Mouse (Mus musculus): Measurements from ENCODE around the gene Tmem37. TPM values are rescaled to one million over a fixed set of nuclear protein-coding genes. Genes with fewer than 3 reads are reported as not detected.

Tmem37 gene
- polyA plus RNA-seq, 1 experiment = 80.4 TPM

DNA sequence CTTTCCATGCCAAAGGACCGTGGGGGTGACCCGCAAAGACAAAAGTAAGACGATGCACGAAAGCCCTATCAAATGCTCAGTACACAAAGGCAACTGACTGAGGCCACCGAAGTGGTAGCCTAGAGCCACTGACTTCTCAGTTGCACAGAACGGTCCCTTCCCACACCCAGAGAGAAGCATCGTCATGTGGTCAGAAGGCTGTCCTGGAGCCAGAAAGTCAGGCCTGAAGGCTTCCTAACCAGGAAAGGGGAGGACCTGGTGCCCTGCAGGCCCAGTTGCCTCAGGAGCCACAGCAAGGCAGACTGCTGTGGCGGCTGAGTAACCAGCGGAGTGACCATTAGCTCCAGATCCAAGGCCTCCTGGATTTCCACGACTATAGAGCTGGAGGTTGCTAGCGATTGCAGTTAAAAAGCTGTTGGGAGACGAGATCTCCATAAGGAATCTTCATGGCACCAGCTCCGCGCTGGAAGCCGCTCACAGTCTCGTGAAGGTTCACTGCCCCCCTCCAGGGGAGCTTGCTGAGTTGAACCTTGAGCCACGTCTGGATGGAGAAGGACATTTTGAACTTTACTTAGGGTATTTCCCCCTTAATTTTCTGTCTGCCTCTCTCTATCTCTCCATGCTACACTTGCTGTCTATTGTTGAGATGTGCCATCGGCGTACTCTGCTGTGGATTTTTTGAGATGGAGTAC is 36.0 kb upstream of the Tmem37 start:
- no peaks in the 10 kb centered on the region for H3K79me2 ChIP-seq (ENCODE audit: control insufficient read depth, insufficient read depth)
- H3K27me3 ChIP-seq (ENCODE audit: control insufficient read depth, insufficient read depth, insufficient read length) = no peaks in the 10 kb centered on the region
- no peak overlapping the region for H3K4me2 ChIP-seq (ENCODE audit: low read depth)
- no peak overlapping the region for H3K4me3 ChIP-seq
- H3K36me3 ChIP-seq (ENCODE audit: control insufficient read depth, insufficient read depth) = peaks cover 24% of the 10 kb centered on the region
- H3ac ChIP-seq (ENCODE audit: control insufficient read depth, insufficient read length) = no peak overlapping the region
- TF ChIP-seq SRF (IDR thresholded peaks at IDR 0.05; ENCODE audit: control insufficient read depth, insufficient read length, low read depth) (no peak), MYOD1 (IDR thresholded peaks at IDR 0.05; ENCODE audit: control insufficient read depth in 1 of 3, insufficient read length in 2 of 3, low read depth in 2 of 3) (no peak), POLR2A (IDR thresholded peaks at IDR 0.05; ENCODE audit: insufficient read length, low read depth) (no peak), TCF12 (IDR thresholded peaks at IDR 0.05; ENCODE audit: insufficient read depth, poor library complexity, severe bottlenecking) (no peak), TCF3 (IDR thresholded peaks at IDR 0.05; ENCODE audit: insufficient read length, low read depth) (no peak), USF1 (IDR thresholded peaks at IDR 0.05; ENCODE audit: low read depth) (no peak), E2F4 (IDR thresholded peaks at IDR 0.05; ENCODE audit: insufficient read depth) (no peak), MYOG (IDR thresholded peaks at IDR 0.05; ENCODE audit: control insufficient read depth in 1 of 3, insufficient read depth in 1 of 3, insufficient read length in 2 of 3, low read depth in 2 of 3) (no peak), CEBPB (IDR thresholded peaks at IDR 0.05; ENCODE audit: insufficient read depth, poor library complexity, severe bottlenecking) (no peak), POLR2AphosphoS2 (IDR thresholded peaks at IDR 0.05; ENCODE audit: insufficient read length, low read depth) (no peak), MAX (IDR thresholded peaks at IDR 0.05; ENCODE audit: low read depth) (no peak), REST (IDR thresholded peaks at IDR 0.05; ENCODE audit: insufficient read depth, insufficient read length) (no peak)

DNA sequence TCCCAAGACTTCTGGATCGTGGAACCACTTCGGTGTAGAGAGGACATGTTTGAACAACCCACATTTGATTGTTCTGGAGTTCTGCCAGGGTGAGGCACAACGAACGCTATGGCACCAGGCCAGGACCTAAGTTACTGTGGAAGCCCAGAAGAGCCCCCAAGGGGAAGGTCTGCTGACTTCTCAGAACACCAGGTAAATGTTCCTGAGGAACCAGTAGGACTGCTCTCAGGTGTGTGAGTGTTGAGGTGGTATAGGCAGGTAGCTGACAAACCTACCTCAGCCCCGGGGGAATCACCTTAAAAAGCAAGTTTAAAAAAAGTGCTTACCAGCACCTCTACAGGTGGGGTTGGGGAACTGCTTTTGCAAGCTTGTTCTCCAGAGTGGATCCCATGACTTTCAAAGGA is 31.7 kb upstream of the Tmem37 start:
- Histone ChIP-seq H3K27me3 (ENCODE audit: control insufficient read depth, insufficient read depth, insufficient read length) (no peaks in the 10 kb centered on the region), H3ac (ENCODE audit: control insufficient read depth, insufficient read length) (no peak overlapping the region), H3K4me2 (ENCODE audit: low read depth) (no peak overlapping the region), H3K4me3 (no peak overlapping the region), H3K36me3 (ENCODE audit: control insufficient read depth, insufficient read depth) (no peaks in the 10 kb centered on the region), H3K79me2 (ENCODE audit: control insufficient read depth, insufficient read depth) (no peaks in the 10 kb centered on the region)
- TF ChIP-seq USF1 (IDR thresholded peaks at IDR 0.05; ENCODE audit: low read depth) = no peak
- TF ChIP-seq MAX (IDR thresholded peaks at IDR 0.05; ENCODE audit: low read depth) = no peak
- TF ChIP-seq REST (IDR thresholded peaks at IDR 0.05; ENCODE audit: insufficient read depth, insufficient read length) = no peak
- no peak for TF ChIP-seq POLR2A (IDR thresholded peaks at IDR 0.05; ENCODE audit: insufficient read length, low read depth)
- TF ChIP-seq MYOD1 (IDR thresholded peaks at IDR 0.05; ENCODE audit: control insufficient read depth in 1 of 3, insufficient read length in 2 of 3, low read depth in 2 of 3) = no peak

DNA sequence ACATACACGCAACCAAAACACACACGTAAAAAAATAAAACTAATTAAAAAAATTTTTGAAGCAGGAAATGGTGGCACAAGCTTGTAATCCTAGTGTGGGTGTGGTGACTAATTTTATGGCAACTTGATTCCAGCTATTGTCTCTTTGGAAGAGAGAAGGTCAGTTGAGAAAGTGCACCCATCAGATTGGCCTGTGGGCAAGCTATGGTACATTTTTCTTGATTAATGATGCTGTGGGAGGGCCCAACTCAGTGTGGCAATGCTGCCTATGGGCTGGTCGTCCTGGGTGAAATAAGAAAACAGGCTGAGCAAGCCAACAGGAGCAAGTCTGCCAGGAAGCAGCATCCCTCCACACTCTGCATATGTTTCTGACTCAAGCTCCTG is 27.3 kb upstream of the Tmem37 start:
- no peak overlapping the region for H3ac ChIP-seq (ENCODE audit: control insufficient read depth, insufficient read length)
- H3K4me2 ChIP-seq (ENCODE audit: low read depth) = no peak overlapping the region
- no peaks in the 10 kb centered on the region for H3K27me3 ChIP-seq (ENCODE audit: control insufficient read depth, insufficient read depth, insufficient read length)
- H3K4me3 ChIP-seq = no peak overlapping the region
- H3K79me2 ChIP-seq (ENCODE audit: control insufficient read depth, insufficient read depth) = no peaks in the 10 kb centered on the region
- H3K36me3 ChIP-seq (ENCODE audit: control insufficient read depth, insufficient read depth) = no peaks in the 10 kb centered on the region
- TF ChIP-seq TCF12 (IDR thresholded peaks at IDR 0.05; ENCODE audit: insufficient read depth, poor library complexity, severe bottlenecking) = no peak
- no peak for TF ChIP-seq E2F4 (IDR thresholded peaks at IDR 0.05; ENCODE audit: insufficient read depth)
- TF ChIP-seq POLR2A (IDR thresholded peaks at IDR 0.05; ENCODE audit: insufficient read length, low read depth) = no peak
- no peak for TF ChIP-seq USF1 (IDR thresholded peaks at IDR 0.05; ENCODE audit: low read depth)
- no peak for TF ChIP-seq SRF (IDR thresholded peaks at IDR 0.05; ENCODE audit: control insufficient read depth, insufficient read length, low read depth)
- no peak for TF ChIP-seq MYOG (IDR thresholded peaks at IDR 0.05; ENCODE audit: control insufficient read depth in 1 of 3, insufficient read depth in 1 of 3, insufficient read length in 2 of 3, low read depth in 2 of 3)
- TF ChIP-seq REST (IDR thresholded peaks at IDR 0.05; ENCODE audit: insufficient read depth, insufficient read length) = no peak
- TF ChIP-seq CEBPB (IDR thresholded peaks at IDR 0.05; ENCODE audit: insufficient read depth, poor library complexity, severe bottlenecking) = no peak
- no peak for TF ChIP-seq POLR2AphosphoS2 (IDR thresholded peaks at IDR 0.05; ENCODE audit: insufficient read length, low read depth)
- TF ChIP-seq TCF3 (IDR thresholded peaks at IDR 0.05; ENCODE audit: insufficient read length, low read depth) = no peak
- no peak for TF ChIP-seq MYOD1 (IDR thresholded peaks at IDR 0.05; ENCODE audit: control insufficient read depth in 1 of 3, insufficient read length in 2 of 3, low read depth in 2 of 3)

DNA sequence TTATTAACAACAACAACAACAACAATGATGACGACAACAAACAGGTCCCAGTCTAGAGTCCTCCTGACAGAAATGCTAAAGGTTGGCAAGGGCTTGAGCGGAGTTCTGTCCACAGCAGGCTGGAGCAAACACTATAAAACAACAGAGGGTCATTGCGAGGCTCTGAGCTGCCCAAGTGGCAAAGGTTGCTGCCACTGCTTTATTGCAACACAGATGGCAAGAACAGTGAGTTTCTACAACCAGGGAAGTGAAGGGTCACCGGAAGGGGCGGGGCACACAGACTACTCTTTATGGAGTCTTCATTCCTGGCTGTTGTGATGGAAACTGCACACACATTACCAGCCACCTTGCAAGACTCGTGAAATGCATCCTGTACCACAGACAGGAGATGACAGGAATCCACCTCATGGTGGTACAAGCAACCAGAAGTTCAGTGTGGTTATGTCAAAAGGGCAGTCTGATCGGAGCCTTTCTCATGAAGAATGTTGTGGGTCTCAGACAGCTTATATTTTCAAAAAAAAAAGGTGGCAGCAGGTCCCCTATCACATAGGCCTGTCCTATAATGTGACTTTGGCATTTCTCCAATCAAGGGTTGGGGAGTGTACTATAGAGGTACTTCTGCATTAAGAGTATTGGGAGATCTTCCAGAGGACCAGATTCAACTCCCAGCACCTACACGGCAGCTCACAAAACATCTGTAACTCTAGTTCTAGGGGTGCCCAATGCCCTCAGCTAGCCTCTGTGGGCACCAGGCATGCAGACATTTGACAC is 26.8 kb upstream of the Tmem37 start:
- no peaks in the 10 kb centered on the region for H3K79me2 ChIP-seq (ENCODE audit: control insufficient read depth, insufficient read depth)
- H3K27me3 ChIP-seq (ENCODE audit: control insufficient read depth, insufficient read depth, insufficient read length) = no peaks in the 10 kb centered on the region
- H3K36me3 ChIP-seq (ENCODE audit: control insufficient read depth, insufficient read depth) = no peaks in the 10 kb centered on the region
- TF ChIP-seq MAX (IDR thresholded peaks at IDR 0.05; ENCODE audit: low read depth) (no peak), TCF12 (IDR thresholded peaks at IDR 0.05; ENCODE audit: insufficient read depth, poor library complexity, severe bottlenecking) (no peak), SRF (IDR thresholded peaks at IDR 0.05; ENCODE audit: control insufficient read depth, insufficient read length, low read depth) (no peak), E2F4 (IDR thresholded peaks at IDR 0.05; ENCODE audit: insufficient read depth) (no peak), MYOG (IDR thresholded peaks at IDR 0.05; ENCODE audit: control insufficient read depth in 1 of 3, insufficient read depth in 1 of 3, insufficient read length in 2 of 3, low read depth in 2 of 3) (no peak), REST (IDR thresholded peaks at IDR 0.05; ENCODE audit: insufficient read depth, insufficient read length) (no peak), MYOD1 (IDR thresholded peaks at IDR 0.05; ENCODE audit: control insufficient read depth in 1 of 3, insufficient read length in 2 of 3, low read depth in 2 of 3) (no peak), CEBPB (IDR thresholded peaks at IDR 0.05; ENCODE audit: insufficient read depth, poor library complexity, severe bottlenecking) (no peak), POLR2AphosphoS2 (IDR thresholded peaks at IDR 0.05; ENCODE audit: insufficient read length, low read depth) (no peak), TCF3 (IDR thresholded peaks at IDR 0.05; ENCODE audit: insufficient read length, low read depth) (no peak)
- no peak overlapping the region for H3ac ChIP-seq (ENCODE audit: control insufficient read depth, insufficient read length)
- H3K4me3 ChIP-seq = no peak overlapping the region
- no peak overlapping the region for H3K4me2 ChIP-seq (ENCODE audit: low read depth)

Measured in myocyte (in vitro differentiated cells).